Mouse (Mus musculus) embryonic facial prominence, embryonic 11.5 days (tissue): ENCODE results near the gene Rbpj. TPM values are rescaled to one million over a fixed set of nuclear protein-coding genes. Genes with fewer than 3 reads are reported as not detected.
A peak's percentile ranks its signal among the peaks of the same experiment; 100 is the strongest.

Source experiments
- ATAC-seq: fragments of 200-750 bp; cut with Nextera tagmentation; replicated peaks from 2 replicates; pipeline ENCODE4 v1.8.0; 2017; ENCODE audit warnings: low read depth; ENCODE audit not compliant: insufficient number of reproducible peaks, low FRiP score, low TSS enrichment
- DNase-seq: peaks from one replicate; pipeline ENCODE4 v3.0.0-alpha.2; 2015; ENCODE audit warnings: low spot score
- H3K27ac ChIP-seq: fragments of 300-500 bp; sonication (generic); replicated peaks from 2 replicates; pipeline ENCODE4 v1.5.1; 2014; ENCODE audit warnings: mild to moderate bottlenecking, low read depth, low read length, control low read depth
- H3K27me3 ChIP-seq: fragments of 300-500 bp; sonication (generic); 2 replicates; pipeline ENCODE4 v1.6.1; 2014; ENCODE audit warnings: mild to moderate bottlenecking, low read length, moderate library complexity, mixed read lengths; ENCODE audit not compliant: control insufficient read depth, insufficient read depth
- H3K36me3 ChIP-seq: fragments of 300-500 bp; sonication (generic); replicated peaks from 2 replicates; pipeline ENCODE4 v1.6.1; 2014; ENCODE audit warnings: low read depth, mild to moderate bottlenecking, low read length, moderate library complexity, mixed read lengths; ENCODE audit not compliant: control insufficient read depth, insufficient read depth
- H3K4me1 ChIP-seq: fragments of 300-500 bp; sonication (generic); 2 replicates; pipeline ENCODE4 v1.6.1; 2014; ENCODE audit warnings: low read length, mixed read lengths; ENCODE audit not compliant: control insufficient read depth, insufficient read depth
- H3K4me2 ChIP-seq: fragments of 300-500 bp; sonication (generic); 2 replicates; pipeline ENCODE4 v1.6.1; 2014; ENCODE audit warnings: low read depth, mild to moderate bottlenecking, control low read depth, low read length, moderate library complexity
- H3K4me3 ChIP-seq: fragments of 300-500 bp; sonication (generic); 2 replicates; pipeline ENCODE4 v1.5.1; 2014; ENCODE audit warnings: low read depth, low read length, control low read depth
- H3K9ac ChIP-seq: fragments of 300-500 bp; sonication (generic); replicated peaks from 2 replicates; pipeline ENCODE4 v1.6.1; 2014; ENCODE audit warnings: mild to moderate bottlenecking, control low read depth, low read length
- H3K9me3 ChIP-seq: fragments of 300-500 bp; sonication (generic); replicated peaks from 2 replicates; pipeline ENCODE4 v1.6.1; 2016; ENCODE audit warnings: mild to moderate bottlenecking, low read length, inconsistent platforms, mixed read lengths; ENCODE audit not compliant: control insufficient read depth
- WGBS: fragments of 180-500 bp; shearing (Covaris S2); extraction: QIAGEN DNeasy Blood & Tissue Kit; methylation state at CpG from one replicate; pipeline ENCODE4 v1.1.7; 2014; 5-methylcytosine and 5-hydroxymethylcytosine counted together
- polyA plus RNA-seq: library from polyadenylated mRNA; unstranded; fragments of >200 nt; fragmentation: Nextera tagmentation; extraction: Ambion mirVana; gene quantifications from 2 replicates; pipeline ENCODE4 v1.2.1, GENCODE M21; 2014

The Rbpj gene
- polyA plus RNA-seq, 1 experiment from 2014 or later: 68.5 TPM

DNA sequence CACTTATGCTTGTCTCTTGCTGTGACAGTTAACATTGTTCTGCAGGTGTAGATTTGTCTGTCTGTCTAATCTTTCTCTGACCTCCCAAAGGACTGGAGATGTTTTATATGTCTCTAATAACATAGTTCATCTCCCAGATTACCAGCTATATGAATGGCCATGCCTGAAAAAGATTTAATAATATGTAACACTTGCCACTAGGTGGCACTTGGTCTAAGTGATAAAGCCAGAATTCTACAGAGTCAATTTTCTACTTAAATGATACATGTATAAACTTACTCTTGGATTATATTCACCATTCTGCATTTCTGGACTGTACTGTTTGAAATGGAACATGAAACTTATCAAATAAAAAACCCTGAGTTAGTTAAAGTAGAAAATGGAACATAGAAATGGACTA, 132.6 kb downstream of the Rbpj start:
- H3K4me1 ChIP-seq: no peaks in the 10 kb centered on the region
- no peaks in the 10 kb centered on the region for H3K27me3 ChIP-seq
- no peaks in the 10 kb centered on the region for H3K36me3 ChIP-seq
- H3K4me2 ChIP-seq: no peak overlapping the region
- H3K9ac ChIP-seq: no peak overlapping the region
- DNase-seq (peak; percentile 45), ATAC-seq (no peak)
- H3K4me3 ChIP-seq: no peak overlapping the region
- H3K9me3 ChIP-seq: no peaks in the 10 kb centered on the region
- no peak overlapping the region for H3K27ac ChIP-seq

DNA sequence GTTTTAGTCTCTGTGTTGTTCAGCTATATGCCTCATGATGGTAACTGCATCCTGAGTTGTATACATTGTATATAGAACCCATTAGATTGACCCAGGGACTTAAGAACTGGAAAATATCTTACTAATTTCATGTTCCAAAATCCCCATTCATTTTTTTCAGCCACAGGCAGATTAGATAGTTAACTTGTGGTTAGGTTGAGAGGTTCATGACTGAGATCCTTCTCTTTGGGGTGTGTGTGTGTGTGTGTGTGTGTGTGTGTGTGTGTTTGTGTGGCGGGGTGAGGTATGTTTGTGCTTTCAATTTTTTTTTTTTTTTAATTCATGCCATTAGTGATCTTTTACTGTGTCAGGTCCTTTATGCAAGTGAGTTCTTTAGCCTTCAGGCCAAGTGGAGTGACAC, 133.2 kb downstream of the Rbpj start:
- WGBS: 86% methylated on average over 1 of the region's 1 CpGs
- DNase-seq (no peak), ATAC-seq (no peak)
- Histone ChIP-seq H3K27me3 (no peaks in the 10 kb centered on the region), H3K27ac (no peak overlapping the region), H3K9ac (no peak overlapping the region), H3K36me3 (no peaks in the 10 kb centered on the region), H3K4me3 (no peak overlapping the region), H3K9me3 (no peaks in the 10 kb centered on the region), H3K4me1 (no peaks in the 10 kb centered on the region), H3K4me2 (no peak overlapping the region)

DNA sequence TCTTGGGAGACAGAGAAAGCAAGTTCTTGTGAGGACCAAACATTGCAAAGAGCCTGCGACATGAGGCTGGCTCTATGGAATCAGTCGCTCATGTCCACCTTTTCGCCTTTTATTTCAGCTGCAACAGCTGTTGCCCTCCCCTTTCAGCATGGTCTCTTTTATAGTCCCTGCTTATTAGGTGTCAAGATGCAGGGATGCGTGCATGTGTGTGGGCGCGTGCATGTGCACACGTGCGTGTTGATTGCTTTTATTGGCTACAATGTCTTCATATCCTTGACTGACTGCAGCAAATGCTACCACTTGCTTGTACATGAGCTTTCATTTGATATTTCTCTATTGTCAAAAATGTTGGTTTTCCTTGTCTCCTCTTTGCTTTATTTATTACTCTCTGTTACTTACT, 136.2 kb downstream of the Rbpj start:
- no peaks in the 10 kb centered on the region for H3K27me3 ChIP-seq
- no peak overlapping the region for H3K9ac ChIP-seq
- H3K4me3 ChIP-seq: no peak overlapping the region
- no peaks in the 10 kb centered on the region for H3K4me1 ChIP-seq
- 92% methylated on average over 8 of the region's 8 CpGs for WGBS
- no peak overlapping the region for H3K4me2 ChIP-seq
- ATAC-seq: no peak
- no peak overlapping the region for H3K27ac ChIP-seq
- H3K9me3 ChIP-seq: no peaks in the 10 kb centered on the region
- DNase-seq: no peak
- H3K36me3 ChIP-seq: no peaks in the 10 kb centered on the region

- Histone ChIP-seq H3K9ac (no peak overlapping the region), H3K27me3 (no peaks in the 10 kb centered on the region), H3K9me3 (no peaks in the 10 kb centered on the region), H3K4me2 (no peak overlapping the region), H3K4me1 (no peaks in the 10 kb centered on the region), H3K36me3 (no peaks in the 10 kb centered on the region), H3K4me3 (no peak overlapping the region), H3K27ac (no peak overlapping the region)
- no peak for ATAC-seq
- 86% methylated on average over 4 of the region's 4 CpGs for WGBS
- no peak for DNase-seq
Measured at GRCm38 (mm10) chr5:53605450-53605849, 139.5 kb downstream of the Rbpj start.

GRCm38 (mm10) chr5:53607230-53607996, 141.5 kb downstream of the Rbpj start:
- Histone ChIP-seq H3K36me3 (no peaks in the 10 kb centered on the region), H3K9ac (no peak overlapping the region), H3K4me3 (no peak overlapping the region), H3K27me3 (no peaks in the 10 kb centered on the region), H3K4me2 (no peak overlapping the region), H3K4me1 (no peaks in the 10 kb centered on the region), H3K9me3 (no peaks in the 10 kb centered on the region), H3K27ac (no peak overlapping the region)
- WGBS: 73% methylated on average over 9 of the region's 9 CpGs
- DNase-seq (no peak), ATAC-seq (no peak)

DNA sequence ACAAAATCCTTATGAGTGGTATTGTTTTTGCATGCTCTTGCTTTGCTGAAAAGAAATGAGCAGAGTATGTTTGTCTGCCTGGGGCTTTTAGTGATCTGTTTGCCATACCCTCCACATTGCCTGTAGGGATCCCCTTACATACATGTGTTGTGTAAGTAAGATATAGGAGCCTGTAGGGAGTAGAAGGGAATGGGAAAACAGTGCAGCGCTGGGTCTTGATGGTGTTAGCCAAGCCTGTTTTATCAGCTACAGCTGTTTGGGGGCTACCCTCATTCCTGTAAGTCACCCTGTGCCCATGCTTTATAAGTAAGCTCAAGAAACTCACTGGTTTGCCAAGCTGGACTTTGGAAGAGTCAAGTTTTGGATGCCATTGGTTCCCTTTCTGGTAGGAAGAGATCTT, 152.9 kb downstream of the Rbpj start:
- H3K27ac ChIP-seq: no peak overlapping the region
- H3K4me1 ChIP-seq: no peaks in the 10 kb centered on the region
- 83% methylated on average over 1 of the region's 1 CpGs for WGBS
- H3K4me2 ChIP-seq: no peak overlapping the region
- H3K9ac ChIP-seq: no peak overlapping the region
- no peaks in the 10 kb centered on the region for H3K27me3 ChIP-seq
- H3K9me3 ChIP-seq: no peaks in the 10 kb centered on the region
- H3K36me3 ChIP-seq: no peaks in the 10 kb centered on the region
- no peak overlapping the region for H3K4me3 ChIP-seq
- DNase-seq: no peak
- no peak for ATAC-seq

DNA sequence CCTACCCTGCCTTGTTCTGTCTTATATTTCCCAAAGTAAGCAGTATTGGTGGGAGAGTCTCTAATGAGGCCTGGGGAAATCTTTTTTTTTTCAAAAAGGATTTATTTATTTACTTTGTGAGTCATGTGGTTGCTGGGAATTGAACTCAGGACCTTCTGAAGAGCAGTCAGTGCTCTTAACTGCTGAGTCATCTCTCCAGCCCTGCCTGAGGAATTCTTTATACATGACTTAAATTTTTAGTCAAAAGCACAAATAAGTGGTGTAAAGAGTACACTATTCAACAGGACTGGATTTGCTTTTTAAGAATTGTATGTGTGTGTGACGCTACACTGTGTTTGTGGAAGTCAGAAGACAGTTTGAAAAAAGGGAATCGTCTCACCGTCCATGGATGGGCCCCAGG, 166.1 kb downstream of the Rbpj start:
- no peaks in the 10 kb centered on the region for H3K27me3 ChIP-seq
- WGBS: 84% methylated on average over 3 of the region's 3 CpGs
- no peaks in the 10 kb centered on the region for H3K4me1 ChIP-seq
- H3K4me2 ChIP-seq: no peak overlapping the region
- H3K4me3 ChIP-seq: no peak overlapping the region
- ATAC-seq (no peak), DNase-seq (no peak)
- H3K27ac ChIP-seq: no peak overlapping the region
- H3K36me3 ChIP-seq: no peaks in the 10 kb centered on the region
- no peak overlapping the region for H3K9ac ChIP-seq
- no peaks in the 10 kb centered on the region for H3K9me3 ChIP-seq

DNA sequence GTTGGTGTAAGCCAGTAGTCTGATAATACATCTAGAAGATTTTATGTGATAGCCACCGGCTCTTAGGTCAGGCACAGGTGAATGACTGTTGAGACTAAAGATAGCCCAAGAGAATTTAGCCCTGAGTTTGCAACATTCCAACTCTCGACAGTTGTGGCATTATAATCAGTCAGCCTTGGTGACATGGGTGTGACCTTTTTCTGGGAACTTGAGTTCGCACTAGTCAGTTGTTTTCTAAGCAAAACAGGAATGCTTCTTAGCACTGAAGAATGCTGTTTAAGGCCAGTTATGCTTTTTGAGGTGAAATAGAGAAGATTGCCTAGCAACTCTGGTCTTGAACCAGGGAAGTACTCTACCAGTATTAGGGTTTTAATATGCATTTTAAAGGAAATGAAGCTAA, 170.8 kb downstream of the Rbpj start:
- Histone ChIP-seq H3K27me3 (no peaks in the 10 kb centered on the region), H3K36me3 (no peaks in the 10 kb centered on the region), H3K4me1 (no peaks in the 10 kb centered on the region), H3K4me3 (no peak overlapping the region), H3K4me2 (no peak overlapping the region), H3K9me3 (no peaks in the 10 kb centered on the region), H3K27ac (no peak overlapping the region), H3K9ac (no peak overlapping the region)
- no peak for ATAC-seq
- no peak for DNase-seq
- whole genome bisulfite sequencing: 70% methylated on average over 3 of the region's 3 CpGs
